Mouse (Mus musculus) limb, embryonic 14.5 days (tissue): ENCODE measurements around the gene Gimap9. TPM values are rescaled to one million over a fixed set of nuclear protein-coding genes. Genes with fewer than 3 reads are reported as not detected.

ENCODE experiments used
- ATAC-seq: fragments of 200-750 bp; cut with Nextera tagmentation; 2 replicates; pipeline ENCODE4 v1.8.0; 2017; ENCODE audit warnings: low read depth, moderate number of reproducible peaks, moderate TSS enrichment; ENCODE audit not compliant: low FRiP score
- DNase-seq: peaks from one replicate; pipeline ENCODE4 v3.0.0-alpha.2; 2015; ENCODE audit warnings: low spot score
- H3K27ac ChIP-seq: fragments of 300-500 bp; sonication (generic); replicated peaks from 2 replicates; pipeline ENCODE4 v1.5.1; 2014; ENCODE audit warnings: low read depth, mild to moderate bottlenecking, low read length, moderate library complexity, mixed read lengths
- H3K27me3 ChIP-seq: fragments of 300-500 bp; sonication (generic); 2 replicates; pipeline ENCODE4 v1.6.1; 2014; ENCODE audit warnings: low read length, mixed read lengths; ENCODE audit not compliant: control insufficient read depth, insufficient read depth
- H3K36me3 ChIP-seq: fragments of 300-500 bp; sonication (generic); 2 replicates; pipeline ENCODE4 v1.6.1; 2014; ENCODE audit warnings: mild to moderate bottlenecking, low read length, moderate library complexity, mixed read lengths; ENCODE audit not compliant: control insufficient read depth, insufficient read depth
- H3K4me1 ChIP-seq: fragments of 300-500 bp; sonication (generic); 2 replicates; pipeline ENCODE4 v1.6.1; 2014; ENCODE audit warnings: antibody characterized with exemption, low read length, mixed read lengths; ENCODE audit not compliant: control insufficient read depth, insufficient read depth
- H3K4me2 ChIP-seq: fragments of 300-500 bp; sonication (generic); replicated peaks from 2 replicates; pipeline ENCODE4 v1.6.1; 2014; ENCODE audit warnings: low read depth, mild to moderate bottlenecking, low read length, moderate library complexity; ENCODE audit not compliant: severe bottlenecking
- H3K4me3 ChIP-seq: fragments of 300-500 bp; sonication (generic); replicated peaks from 2 replicates; pipeline ENCODE4 v1.5.1; 2014; ENCODE audit warnings: low read length
- H3K9ac ChIP-seq: fragments of 300-500 bp; sonication (generic); 2 replicates; pipeline ENCODE4 v1.6.1; 2014; ENCODE audit warnings: mild to moderate bottlenecking, low read depth, low read length, moderate library complexity; ENCODE audit not compliant: severe bottlenecking
- H3K9me3 ChIP-seq: fragments of 300-500 bp; sonication (generic); 2 replicates; pipeline ENCODE4 v1.6.1; 2016; ENCODE audit warnings: low read length; ENCODE audit not compliant: control insufficient read depth
- POLR2A ChIP-seq: fragments of 200-500 bp; IDR thresholded peaks from 2 replicates; pipeline ENCODE4 v1.8.0; 2012; ENCODE audit warnings: inconsistent platforms, mild to moderate bottlenecking, moderate library complexity, borderline replicate concordance; ENCODE audit not compliant: insufficient read depth, insufficient read length; ENCODE audit errors: extremely low read depth
- WGBS: fragments of 180-500 bp; shearing (Covaris S2); extraction: QIAGEN DNeasy Blood & Tissue Kit; methylation state at CpG from one replicate; pipeline ENCODE4 v1.1.7; 2014; 5-methylcytosine and 5-hydroxymethylcytosine counted together
- polyA plus RNA-seq, 2 experiments: library from polyadenylated mRNA; depleted of rRNA in 1 of 2; stranded (reverse) in 1 of 2; unstranded in 1 of 2; fragments of >200 nt; fragmentation: Nextera tagmentation in 1 of 2; extraction: Ambion mirVana in 1 of 2; gene quantifications; 2 replicates each; pipeline versions ENCODE4 v1.2.1 to v1.2.3; 2012 to 2014

The Gimap9 gene
- polyA plus RNA-seq, 2 experiments: 6.2 TPM

- no peak for DNase-seq
- no peak for TF ChIP-seq POLR2A
Measured at GRCm38 (mm10) chr6:48698888-48699287, 23.0 kb downstream of the Gimap9 start.

GRCm38 (mm10) chr6:48700251-48701075 lies 24.5 kb downstream of the Gimap9 start:
- H3K9ac ChIP-seq: no peak overlapping the region
- H3K4me3 ChIP-seq: no peak overlapping the region
- H3K27me3 ChIP-seq: no peaks in the 10 kb centered on the region
- no peak for DNase-seq
- no peak overlapping the region for H3K4me2 ChIP-seq
- 59% methylated on average over 5 of the region's 5 CpGs for WGBS
- no peaks in the 10 kb centered on the region for H3K36me3 ChIP-seq
- no peak for ATAC-seq
- no peaks in the 10 kb centered on the region for H3K4me1 ChIP-seq
- TF ChIP-seq POLR2A: no peak
- H3K27ac ChIP-seq: no peak overlapping the region; the same call in 1 of the 2 replicates
- no peaks in the 10 kb centered on the region for H3K9me3 ChIP-seq

More at GRCm38 (mm10) chr6:48698888-48699287, 23.0 kb downstream of the Gimap9 start:
- Histone ChIP-seq H3K9me3 (no peaks in the 10 kb centered on the region), H3K27me3 (no peaks in the 10 kb centered on the region), H3K4me1 (no peaks in the 10 kb centered on the region), H3K4me2 (no peak overlapping the region), H3K4me3 (no peak overlapping the region), H3K36me3 (no peaks in the 10 kb centered on the region), H3K9ac (no peak overlapping the region), H3K27ac (no peak overlapping the region)
- 80% methylated on average over 3 of the region's 3 CpGs for WGBS
- no peak for ATAC-seq

- H3K4me2 ChIP-seq: no peak overlapping the region
- ATAC-seq: no peak
- 81% methylated on average over 7 of the region's 7 CpGs for WGBS
- no peaks in the 10 kb centered on the region for H3K27me3 ChIP-seq
- no peak for DNase-seq
- H3K4me3 ChIP-seq: no peak overlapping the region
- no peak for TF ChIP-seq POLR2A
- H3K4me1 ChIP-seq: no peaks in the 10 kb centered on the region
- no peak overlapping the region for H3K27ac ChIP-seq
- H3K36me3 ChIP-seq: no peaks in the 10 kb centered on the region
- H3K9me3 ChIP-seq: no peaks in the 10 kb centered on the region
- H3K9ac ChIP-seq: no peak overlapping the region
Measured at GRCm38 (mm10) chr6:48702146-48702545, 26.2 kb downstream of the Gimap9 start.

GRCm38 (mm10) chr6:48702601-48703000 lies 26.7 kb downstream of the Gimap9 start:
- Histone ChIP-seq H3K4me1 (no peaks in the 10 kb centered on the region), H3K4me2 (no peak overlapping the region), H3K27ac (no peak overlapping the region), H3K9me3 (no peaks in the 10 kb centered on the region), H3K27me3 (no peaks in the 10 kb centered on the region), H3K4me3 (no peak overlapping the region), H3K36me3 (no peaks in the 10 kb centered on the region), H3K9ac (no peak overlapping the region)
- WGBS: 63% methylated on average over 5 of the region's 5 CpGs
- no peak for ATAC-seq
- TF ChIP-seq POLR2A: no peak
- no peak for DNase-seq

- no peaks in the 10 kb centered on the region for H3K9me3 ChIP-seq
- H3K4me2 ChIP-seq: no peak overlapping the region
- no peak overlapping the region for H3K4me3 ChIP-seq
- H3K36me3 ChIP-seq: no peaks in the 10 kb centered on the region
- DNase-seq: no peak
- no peak for ATAC-seq
- no peak for TF ChIP-seq POLR2A
- H3K27ac ChIP-seq: no peak overlapping the region
- H3K27me3 ChIP-seq: no peaks in the 10 kb centered on the region
- no peaks in the 10 kb centered on the region for H3K4me1 ChIP-seq
- no peak overlapping the region for H3K9ac ChIP-seq
Measured at GRCm38 (mm10) chr6:48704146-48704545, 28.2 kb downstream of the Gimap9 start.
